Mouse (Mus musculus): Measurements from ENCODE around the gene Sh2b3. TPM values are rescaled to one million over a fixed set of nuclear protein-coding genes. Genes with fewer than 3 reads are reported as not detected.
A peak's percentile ranks its signal among the peaks of the same experiment; 100 is the strongest.

The Sh2b3 gene
- polyA plus RNA-seq, 1 experiment from 2014 or later = 6.7 TPM

GRCm38 (mm10) chr5:121782467-121782866, 55.0 kb downstream of the Sh2b3 start:
- Histone ChIP-seq H3K4me1 (replicated peaks) (no peaks in the 10 kb centered on the region), H3K4me2 (no peak overlapping the region), H3K9ac (no peak overlapping the region), H3K4me3 (replicated peaks) (no peak overlapping the region), H3K27me3 (no peaks in the 10 kb centered on the region), H3K36me3 (replicated peaks) (peaks cover 78% of the 10 kb centered on the region), H3K27ac (replicated peaks) (no peak overlapping the region), H3K9me3 (replicated peaks) (no peaks in the 10 kb centered on the region)
- WGBS (ENCODE audit: insufficient replicate concordance) = 67% methylated on average over 4 of the region's 4 CpGs
- no peak for ATAC-seq (ENCODE audit: insufficient read depth)

- no peak overlapping the region for H3K4me3 ChIP-seq (replicated peaks)
- H3K4me1 ChIP-seq (replicated peaks) = no peaks in the 10 kb centered on the region
- no peak overlapping the region for H3K4me2 ChIP-seq
- H3K27me3 ChIP-seq = no peaks in the 10 kb centered on the region
- no peak overlapping the region for H3K27ac ChIP-seq (replicated peaks)
- H3K9ac ChIP-seq = no peak overlapping the region
- peaks cover 74% of the 10 kb centered on the region for H3K36me3 ChIP-seq (replicated peaks)
- 77% methylated on average over 5 of the region's 5 CpGs for WGBS (ENCODE audit: insufficient replicate concordance)
- ATAC-seq (ENCODE audit: insufficient read depth) = no peak
- H3K9me3 ChIP-seq (replicated peaks) = no peaks in the 10 kb centered on the region
These were observed 57.3 kb downstream of the Sh2b3 start for GRCm38 (mm10) chr5:121780180-121780579.

- Histone ChIP-seq H3K27me3 (no peaks in the 10 kb centered on the region), H3K4me2 (no peak overlapping the region), H3K4me3 (replicated peaks) (no peak overlapping the region), H3K27ac (replicated peaks) (no peak overlapping the region), H3K9me3 (replicated peaks) (no peaks in the 10 kb centered on the region), H3K9ac (no peak overlapping the region), H3K36me3 (replicated peaks) (peaks cover 73% of the 10 kb centered on the region), H3K4me1 (replicated peaks) (no peaks in the 10 kb centered on the region)
- 81% methylated on average over 7 of the region's 7 CpGs for WGBS (ENCODE audit: insufficient replicate concordance)
- no peak for ATAC-seq (ENCODE audit: insufficient read depth)
These were observed 58.8 kb downstream of the Sh2b3 start for GRCm38 (mm10) chr5:121778485-121779119.

- Histone ChIP-seq H3K36me3 (replicated peaks) (peaks cover 45% of the 10 kb centered on the region), H3K9me3 (replicated peaks) (no peaks in the 10 kb centered on the region), H3K27ac (replicated peaks) (no peak overlapping the region)
These were observed 65.8 kb downstream of the Sh2b3 start for GRCm38 (mm10) chr5:121771611-121772010.

GRCm38 (mm10) chr5:121769827-121770226, 67.6 kb downstream of the Sh2b3 start:
- no peak for ATAC-seq (ENCODE audit: insufficient read depth)
- H3K27me3 ChIP-seq = no peaks in the 10 kb centered on the region
- WGBS (ENCODE audit: insufficient replicate concordance) = 85% methylated on average over 7 of the region's 7 CpGs
- peaks cover 14% of the 10 kb centered on the region for H3K4me1 ChIP-seq (replicated peaks)
- no peak overlapping the region for H3K4me3 ChIP-seq (replicated peaks)
- no peak overlapping the region for H3K27ac ChIP-seq (replicated peaks)
- no peaks in the 10 kb centered on the region for H3K9me3 ChIP-seq (replicated peaks)
- peaks cover 38% of the 10 kb centered on the region for H3K36me3 ChIP-seq (replicated peaks)
- H3K9ac ChIP-seq = no peak overlapping the region
- H3K4me2 ChIP-seq = no peak overlapping the region

More at GRCm38 (mm10) chr5:121771611-121772010, 65.8 kb downstream of the Sh2b3 start:
- no peak overlapping the region for H3K4me3 ChIP-seq (replicated peaks)
- no peaks in the 10 kb centered on the region for H3K27me3 ChIP-seq
- 42% methylated on average over 3 of the region's 3 CpGs for WGBS (ENCODE audit: insufficient replicate concordance)
- peaks cover 14% of the 10 kb centered on the region for H3K4me1 ChIP-seq (replicated peaks)
- no peak overlapping the region for H3K4me2 ChIP-seq
- ATAC-seq (ENCODE audit: insufficient read depth) = peak; percentile 42
- no peak overlapping the region for H3K9ac ChIP-seq

GRCm38 (mm10) chr5:121767564-121767963, 69.9 kb downstream of the Sh2b3 start:
- Histone ChIP-seq H3K4me3 (replicated peaks) (no peak overlapping the region), H3K4me2 (no peak overlapping the region), H3K27ac (replicated peaks) (0 out of 2 replicates have a peak overlapping the region, but pooled peaks have one; percentile 12), H3K9me3 (replicated peaks) (no peaks in the 10 kb centered on the region), H3K27me3 (no peaks in the 10 kb centered on the region), H3K4me1 (replicated peaks) (peaks cover 23% of the 10 kb centered on the region), H3K9ac (no peak overlapping the region), H3K36me3 (replicated peaks) (peaks cover 36% of the 10 kb centered on the region)
- ATAC-seq (ENCODE audit: insufficient read depth) = no peak
- 66% methylated on average over 2 of the region's 2 CpGs for WGBS (ENCODE audit: insufficient replicate concordance)

GRCm38 (mm10) chr5:121766038-121766773, 71.2 kb downstream of the Sh2b3 start:
- Histone ChIP-seq H3K4me1 (replicated peaks) (peaks cover 13% of the 10 kb centered on the region), H3K4me2 (no peak overlapping the region)
- 76% methylated on average over 4 of the region's 4 CpGs for WGBS (ENCODE audit: insufficient replicate concordance)

More at GRCm38 (mm10) chr5:121766038-121766773, 71.2 kb downstream of the Sh2b3 start:
- no peak overlapping the region for H3K4me3 ChIP-seq (replicated peaks)
- ATAC-seq (ENCODE audit: insufficient read depth) = no peak
- H3K36me3 ChIP-seq (replicated peaks) = peaks cover 25% of the 10 kb centered on the region
- H3K27me3 ChIP-seq = no peaks in the 10 kb centered on the region
- no peak overlapping the region for H3K9ac ChIP-seq
- no peaks in the 10 kb centered on the region for H3K9me3 ChIP-seq (replicated peaks)
- H3K27ac ChIP-seq (replicated peaks) = no peak overlapping the region

Small RNA genes lying within 50 kb of the gene (microRNA-seq; reads per million reads assigned to microRNA genes)
- gene Mir7031 = 1.8 reads per million

Other genes starting within 250 kb of the Sh2b3 start
- gene Aldh2, start 243.8 kb downstream of the Sh2b3 start, polyA plus RNA-seq (2015; fragmentation: Nextera tagmentation; extraction: Ambion mirVana) = 181 and 210 TPM in 2 replicates
- 1.2 and 2.4 TPM in 2 replicates for gene Acad12, start 218.7 kb downstream of the Sh2b3 start, polyA plus RNA-seq (2015; fragmentation: Nextera tagmentation; extraction: Ambion mirVana)
- gene Acad10, start 177.1 kb downstream of the Sh2b3 start, polyA plus RNA-seq (2015; fragmentation: Nextera tagmentation; extraction: Ambion mirVana) = 3.2 and 4.0 TPM in 2 replicates
- gene Brap, start 177.1 kb downstream of the Sh2b3 start, polyA plus RNA-seq (2015; fragmentation: Nextera tagmentation; extraction: Ambion mirVana) = 22.1 and 27.5 TPM in 2 replicates
- 20.4 and 23.0 TPM in 2 replicates for gene Atxn2, start 126.3 kb downstream of the Sh2b3 start, polyA plus RNA-seq (2015; fragmentation: Nextera tagmentation; extraction: Ambion mirVana)
- 3.9 and 4.5 TPM in 2 replicates for gene Pheta1, start 11.3 kb upstream of the Sh2b3 start, polyA plus RNA-seq (2015; fragmentation: Nextera tagmentation; extraction: Ambion mirVana)
- 1.8 and 2.2 TPM in 2 replicates for gene Cux2, start 212.5 kb upstream of the Sh2b3 start, polyA plus RNA-seq (2015; fragmentation: Nextera tagmentation; extraction: Ambion mirVana)

Data from liver, embryonic 15.5 days (tissue).